Mouse (Mus musculus) limb, embryonic 15.5 days (tissue): ENCODE data around the gene Gm11032. TPM values are rescaled to one million over a fixed set of nuclear protein-coding genes. Genes with fewer than 3 reads are reported as not detected.
A peak's percentile ranks its signal among the peaks of the same experiment; 100 is the strongest.
"Not testable (repeated sequence)": the region's sequence is repeated elsewhere in the genome, so short reads cannot be mapped to it uniquely, and the experiment has no call there.

ENCODE experiments used
- ATAC-seq: fragments of 200-750 bp; cut with Nextera tagmentation; 2 replicates; pipeline ENCODE4 v1.8.0; 2017; ENCODE audit warnings: low read depth, moderate TSS enrichment; ENCODE audit not compliant: insufficient number of reproducible peaks, low FRiP score, low TSS enrichment
- H3K27ac ChIP-seq: fragments of 300-500 bp; sonication (generic); 2 replicates; pipeline ENCODE4 v1.5.1; 2015; ENCODE audit warnings: moderate library complexity, mild to moderate bottlenecking, inconsistent platforms
- H3K27me3 ChIP-seq: fragments of 300-500 bp; sonication (generic); 2 replicates; pipeline ENCODE4 v1.6.1; 2015; ENCODE audit warnings: inconsistent platforms
- H3K36me3 ChIP-seq: fragments of 300-500 bp; sonication (generic); 2 replicates; pipeline ENCODE4 v1.6.1; 2015; ENCODE audit warnings: inconsistent platforms
- H3K4me1 ChIP-seq: fragments of 300-500 bp; sonication (generic); 2 replicates; pipeline ENCODE4 v1.6.1; 2015; ENCODE audit warnings: inconsistent platforms
- H3K4me2 ChIP-seq: fragments of 300-500 bp; sonication (generic); 2 replicates; pipeline ENCODE4 v1.6.1; 2015; ENCODE audit warnings: mild to moderate bottlenecking, inconsistent platforms
- H3K4me3 ChIP-seq: fragments of 300-500 bp; sonication (generic); 2 replicates; pipeline ENCODE4 v1.5.1; 2015; ENCODE audit warnings: mild to moderate bottlenecking, inconsistent platforms
- H3K9ac ChIP-seq: fragments of 300-500 bp; sonication (generic); 2 replicates; pipeline ENCODE4 v1.6.1; 2015; ENCODE audit warnings: inconsistent platforms
- H3K9me3 ChIP-seq: fragments of 300-500 bp; sonication (generic); 2 replicates; pipeline ENCODE4 v1.6.1; 2016; ENCODE audit warnings: inconsistent platforms
- WGBS: fragments of 180-500 bp; shearing (Covaris S2); methylation state at CpG from one replicate; pipeline ENCODE4 v1.1.7; 2015; 5-methylcytosine and 5-hydroxymethylcytosine counted together
- polyA plus RNA-seq: library from polyadenylated mRNA; unstranded; fragments of >200 nt; fragmentation: Nextera tagmentation; extraction: Ambion mirVana; gene quantifications from 2 replicates; pipeline ENCODE4 v1.2.1, GENCODE M21; 2015

Gm11032 gene
- not detected in 2 replicates for polyA plus RNA-seq

DNA sequence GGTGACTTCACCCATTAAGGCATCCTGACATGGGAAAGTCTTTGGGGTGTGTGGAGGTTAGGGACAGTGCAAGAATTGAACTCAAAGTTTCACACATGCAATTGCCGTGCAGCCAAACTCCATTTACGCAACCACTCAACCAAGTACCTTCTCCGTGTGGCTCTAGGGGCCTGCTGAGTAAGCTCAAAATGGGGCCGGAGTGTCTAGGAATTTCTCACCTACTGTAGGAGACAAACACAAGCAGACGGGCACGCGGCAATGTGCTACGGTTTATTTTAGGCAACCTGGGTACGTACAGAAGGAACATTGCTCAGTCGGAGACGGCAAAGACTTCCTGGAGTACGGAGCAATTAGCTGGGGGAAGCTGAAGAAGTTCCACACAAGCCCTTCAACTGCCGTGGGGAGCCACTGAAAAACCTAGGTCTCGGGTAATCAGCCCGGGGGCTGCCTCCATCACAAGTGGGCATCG lies at the start of gene Gm11032:
Gm11032 (plus strand) TSS at position 51 of the 469 bp plus-strand sequence.
- H3K36me3 ChIP-seq, result no peaks in the 10 kb centered on the region
- H3K4me3 ChIP-seq, result no peak within 1 kb of the TSS
- no peak within 1 kb of the TSS for H3K4me2 ChIP-seq
- no peak for ATAC-seq
- H3K9ac ChIP-seq, result no peak within 1 kb of the TSS
- H3K9me3 ChIP-seq, result no peaks in the 10 kb centered on the region
- H3K4me1 ChIP-seq, result no peaks in the 10 kb centered on the region
- no peaks in the 10 kb centered on the region for H3K27me3 ChIP-seq
- no peak within 1 kb of the TSS for H3K27ac ChIP-seq
- WGBS, result 71% methylated on average over 16 of the region's 16 CpGs

DNA sequence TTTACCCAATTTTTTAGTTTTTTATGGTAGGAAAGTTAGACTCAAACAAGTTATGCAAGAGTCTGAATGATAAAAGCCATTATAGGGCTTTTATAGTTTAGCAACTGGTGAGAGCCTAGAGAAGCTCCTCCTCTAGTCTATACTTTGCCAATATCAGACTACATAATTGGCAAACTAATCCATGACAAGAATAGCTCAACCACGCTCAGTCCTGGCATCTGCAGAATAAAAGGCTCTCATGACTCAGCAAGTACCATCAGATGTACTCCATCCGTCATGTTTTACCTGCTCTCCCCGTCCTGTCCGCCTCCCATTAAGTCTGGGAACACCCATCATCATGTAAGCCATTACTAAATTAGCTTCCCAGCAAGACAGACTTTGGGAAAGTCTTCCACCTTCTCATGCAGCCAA lies 48.4 kb upstream of the Gm11032 start:
- no peak overlapping the region for H3K4me3 ChIP-seq
- 64% methylated on average over 4 of the region's 4 CpGs for WGBS
- H3K9me3 ChIP-seq, result no peaks in the 10 kb centered on the region
- H3K4me2 ChIP-seq, result no peak overlapping the region
- H3K4me1 ChIP-seq, result peaks cover 9% of the 10 kb centered on the region
- no peak overlapping the region for H3K9ac ChIP-seq
- no peaks in the 10 kb centered on the region for H3K36me3 ChIP-seq
- no peaks in the 10 kb centered on the region for H3K27me3 ChIP-seq
- ATAC-seq, result no peak
- peak overlapping the region; percentile 54; the same call in 1 of the 2 replicates for H3K27ac ChIP-seq

DNA sequence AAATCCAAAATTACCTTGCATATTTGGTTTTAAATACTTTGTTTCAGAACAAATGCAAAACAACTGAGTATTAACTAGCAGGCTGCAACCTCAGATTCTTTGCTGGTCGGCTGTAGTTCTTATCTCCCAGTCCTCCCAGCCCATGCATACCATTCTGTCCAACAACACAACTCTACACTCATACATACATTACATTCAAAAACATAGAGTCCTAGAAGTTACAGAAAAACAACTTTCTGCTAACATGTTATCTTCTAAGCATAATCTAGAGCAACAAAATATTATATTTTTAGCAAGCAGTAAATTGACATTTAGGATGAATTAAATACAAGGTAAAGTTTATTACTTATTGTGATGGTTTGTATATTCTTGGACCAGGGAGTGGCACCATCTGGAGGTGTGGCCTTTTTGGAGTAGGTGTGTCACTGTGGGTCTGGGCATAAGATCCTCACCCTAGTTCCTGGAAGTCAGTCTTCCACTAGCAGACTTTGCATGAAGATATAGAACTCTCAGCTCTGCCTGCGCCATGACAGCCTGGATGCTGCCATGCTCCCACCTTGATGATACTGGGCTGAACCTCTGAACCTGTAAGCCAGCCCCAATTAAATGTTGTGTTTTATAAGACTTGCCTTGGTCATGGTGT lies 43.7 kb upstream of the Gm11032 start:
- H3K4me1 ChIP-seq, H3K4me2 ChIP-seq, H3K4me3 ChIP-seq, ATAC-seq, H3K9me3 ChIP-seq, H3K9ac ChIP-seq, H3K27me3 ChIP-seq, H3K36me3 ChIP-seq, H3K27ac ChIP-seq: not testable (repeated sequence)
- 82% methylated on average over 2 of the region's 2 CpGs for WGBS

DNA sequence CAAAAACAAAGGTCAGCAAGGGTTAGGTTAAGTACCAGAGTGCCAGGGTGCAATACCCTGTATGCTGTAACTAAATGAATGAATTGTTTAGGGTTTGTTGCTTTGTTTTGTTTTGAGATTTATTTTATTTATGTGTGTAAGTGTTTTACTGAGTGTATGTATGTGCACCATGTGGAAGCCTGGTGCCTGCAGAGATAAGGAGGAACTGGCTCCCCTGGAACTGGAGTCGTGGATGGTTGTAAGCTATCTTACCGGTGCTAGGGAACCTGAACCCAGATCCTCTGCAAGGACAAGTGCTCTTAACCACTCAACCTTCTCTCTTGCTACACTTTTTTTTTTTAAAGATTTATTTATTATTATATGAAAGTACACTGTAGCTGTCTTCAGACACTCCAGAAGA lies 42.8 kb upstream of the Gm11032 start:
- 93% methylated on average over 2 of the region's 2 CpGs for WGBS
- Histone ChIP-seq H3K9me3 (no peaks in the 10 kb centered on the region), H3K4me2 (no peak overlapping the region), H3K4me3 (no peak overlapping the region), H3K27ac (no peak overlapping the region), H3K27me3 (no peaks in the 10 kb centered on the region), H3K9ac (no peak overlapping the region), H3K36me3 (no peaks in the 10 kb centered on the region), H3K4me1 (peaks cover 9% of the 10 kb centered on the region)
- no peak for ATAC-seq

DNA sequence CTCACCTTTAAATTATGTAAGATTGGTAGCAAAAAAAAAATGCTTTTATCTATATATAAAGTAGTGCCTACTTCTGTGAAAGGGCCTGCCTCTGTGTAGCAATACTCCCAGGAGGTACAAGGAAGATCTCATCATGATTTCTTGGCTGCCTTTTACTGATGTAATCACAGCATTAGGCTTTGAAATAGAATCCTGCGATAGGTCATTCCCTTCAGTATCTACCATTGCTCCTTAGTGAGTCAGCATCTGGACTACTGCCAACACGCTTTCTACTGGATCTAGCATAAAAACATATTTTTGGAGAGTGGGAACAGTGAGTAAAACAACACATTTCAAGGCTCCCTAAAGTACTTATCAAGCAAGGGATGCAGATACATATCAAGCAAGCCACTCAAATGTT lies 41.2 kb upstream of the Gm11032 start:
- 62% methylated on average over 2 of the region's 2 CpGs for WGBS
- no peak overlapping the region for H3K4me2 ChIP-seq
- no peak for ATAC-seq
- no peak overlapping the region for H3K4me3 ChIP-seq
- H3K9me3 ChIP-seq, result no peaks in the 10 kb centered on the region
- H3K27ac ChIP-seq, result no peak overlapping the region
- H3K36me3 ChIP-seq, result no peaks in the 10 kb centered on the region
- no peak overlapping the region for H3K9ac ChIP-seq
- H3K4me1 ChIP-seq, result peaks cover 9% of the 10 kb centered on the region
- H3K27me3 ChIP-seq, result no peaks in the 10 kb centered on the region

DNA sequence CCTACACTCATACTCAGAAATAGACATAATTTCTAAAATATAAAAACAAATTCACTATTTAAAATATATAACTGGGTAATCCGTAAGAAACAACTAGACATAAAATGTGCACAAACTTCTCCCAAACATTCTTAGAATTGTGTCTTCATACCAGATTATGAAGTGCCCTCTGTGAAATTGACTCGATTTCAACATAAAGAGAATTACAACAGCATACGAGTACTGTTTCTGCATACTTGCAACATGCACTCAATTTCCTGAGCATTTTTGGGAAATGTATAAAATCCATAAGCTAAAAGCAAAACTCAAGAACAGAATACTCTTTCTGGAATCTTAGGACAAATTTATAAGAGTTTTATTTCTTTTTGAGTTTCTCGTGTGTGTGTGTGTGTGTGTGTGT lies 28.1 kb upstream of the Gm11032 start:
- no peak overlapping the region for H3K4me3 ChIP-seq
- no peaks in the 10 kb centered on the region for H3K9me3 ChIP-seq
- H3K27me3 ChIP-seq, result no peaks in the 10 kb centered on the region
- peaks cover 5% of the 10 kb centered on the region; the same call in 1 of the 2 replicates for H3K36me3 ChIP-seq
- peaks cover 5% of the 10 kb centered on the region for H3K4me1 ChIP-seq
- WGBS, result 76% methylated on average over 4 of the region's 4 CpGs
- ATAC-seq, result no peak
- H3K4me2 ChIP-seq, result no peak overlapping the region
- no peak overlapping the region for H3K27ac ChIP-seq
- no peak overlapping the region for H3K9ac ChIP-seq

DNA sequence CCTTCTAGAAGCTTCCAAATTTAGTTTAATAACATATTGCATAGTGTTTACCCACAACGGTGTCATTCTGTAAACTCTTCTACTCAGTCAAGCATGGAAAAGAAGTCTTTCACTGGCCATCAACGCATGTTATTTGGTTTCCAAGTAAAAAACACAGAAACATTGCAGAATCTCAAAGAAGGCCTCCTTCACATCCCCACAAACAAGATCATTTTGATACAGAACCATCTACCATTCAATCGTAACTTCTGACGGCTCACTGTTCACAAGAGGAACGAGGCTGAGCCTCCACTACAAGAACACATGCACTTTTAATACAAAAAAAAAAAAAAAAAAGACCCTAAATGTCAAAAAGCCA lies 26.4 kb upstream of the Gm11032 start:
- 26% methylated on average over 5 of the region's 5 CpGs for WGBS
- Histone ChIP-seq H3K36me3 (peaks cover 5% of the 10 kb centered on the region; the same call in 1 of the 2 replicates), H3K4me1 (peaks cover 5% of the 10 kb centered on the region), H3K27ac (no peak overlapping the region; the same call in 1 of the 2 replicates), H3K9ac (no peak overlapping the region), H3K4me2 (peak overlapping the region; percentile 45), H3K27me3 (no peaks in the 10 kb centered on the region), H3K9me3 (no peaks in the 10 kb centered on the region), H3K4me3 (peak overlapping the region; percentile 81)
- no peak for ATAC-seq

DNA sequence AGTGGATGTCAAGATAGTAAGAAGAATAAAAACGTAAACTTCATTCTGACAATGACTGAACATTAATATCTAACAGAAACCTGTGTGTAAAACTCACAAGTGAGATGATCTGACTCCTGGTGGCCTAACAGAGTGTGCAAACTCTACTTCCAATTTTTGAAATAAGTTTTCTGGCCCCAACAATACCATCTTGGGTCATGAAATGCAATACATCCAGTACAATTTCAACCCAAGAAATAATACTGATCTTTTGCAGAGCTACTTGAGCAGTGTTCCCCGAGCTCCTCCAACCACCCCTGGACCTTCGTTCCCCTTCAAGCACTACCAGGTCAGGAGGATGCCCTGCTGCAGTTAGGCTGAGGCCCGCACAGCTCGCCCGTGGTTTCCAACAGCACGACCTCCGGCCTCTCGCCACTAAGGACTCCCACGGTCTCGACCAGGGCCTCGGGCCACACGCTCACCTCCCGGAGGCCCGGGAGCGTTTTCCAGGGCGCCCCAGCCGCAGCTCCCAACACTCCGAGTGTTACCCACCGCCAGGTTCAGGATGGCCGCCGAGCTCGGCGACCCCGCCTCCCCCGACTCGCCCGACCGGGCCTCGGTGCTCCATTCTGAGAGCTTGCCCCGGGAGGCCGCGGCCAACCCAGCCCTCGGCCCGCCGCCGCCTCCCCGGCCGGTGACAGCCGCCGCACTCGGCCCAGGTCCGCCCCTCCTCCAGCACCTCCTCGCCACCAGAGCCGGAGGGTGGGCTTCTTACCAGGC lies 25.8 kb upstream of the Gm11032 start:
- under 1% methylated on average over 42 of the region's 45 CpGs for WGBS
- no peaks in the 10 kb centered on the region for H3K27me3 ChIP-seq
- ATAC-seq, result peak; percentile 79

DNA sequence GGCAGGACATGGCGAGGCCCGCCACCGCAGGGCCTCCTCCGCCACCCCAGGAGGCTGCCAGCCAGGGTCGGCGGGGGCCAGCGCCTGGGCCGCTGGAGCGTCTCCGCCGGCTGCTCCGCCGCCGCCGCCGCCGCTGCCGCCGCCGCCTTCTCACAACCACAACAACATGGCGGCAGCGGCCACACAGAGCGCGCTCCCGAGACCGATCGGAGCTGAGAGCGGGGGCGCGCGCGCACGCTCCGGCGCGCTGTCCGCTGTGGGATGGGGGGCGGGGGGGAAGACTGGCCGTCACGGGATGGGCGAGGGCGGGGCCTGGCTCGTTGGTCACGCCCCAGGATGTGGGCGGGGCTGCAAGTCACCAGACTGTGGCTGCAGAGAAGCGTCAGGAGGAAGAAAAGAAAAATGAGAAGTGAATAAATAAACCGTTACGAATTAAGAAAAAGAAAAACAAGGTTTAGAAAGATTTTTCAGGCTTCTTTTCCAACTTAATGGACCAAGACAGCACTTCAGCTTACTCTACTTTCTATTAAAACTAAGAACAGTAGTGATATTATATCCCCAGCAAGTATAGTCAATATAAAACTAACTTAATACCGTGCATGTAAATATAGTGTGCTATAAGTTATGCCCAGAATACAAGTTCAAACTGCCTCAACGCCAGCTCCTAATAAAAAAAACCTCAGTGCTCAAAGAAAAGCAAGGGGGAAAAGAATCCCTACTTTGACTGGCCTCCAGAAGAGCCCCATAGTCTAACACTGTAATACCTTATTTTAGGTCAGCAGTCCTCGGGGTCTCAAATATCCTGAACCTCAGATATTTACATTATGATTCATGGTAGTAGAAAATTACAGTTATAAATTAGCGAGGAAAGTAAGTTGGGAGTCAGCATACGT lies 25.0 kb upstream of the Gm11032 start, which contains the start of gene Mtmr3:
Mtmr3 (minus strand) TSS at position 256 of the 893 bp plus-strand sequence.
- Histone ChIP-seq H3K27me3 (no peaks in the 10 kb centered on the region), H3K4me1 (peaks cover 5% of the 10 kb centered on the region), H3K9me3 (no peaks in the 10 kb centered on the region), H3K9ac (peak within 1 kb of the TSS; percentile 95), H3K36me3 (no peaks in the 10 kb centered on the region), H3K4me2 (peak within 1 kb of the TSS; percentile 45), H3K4me3 (peak within 1 kb of the TSS; percentile 81), H3K27ac (peak within 1 kb of the TSS; percentile 97)
- 3% methylated on average over 52 of the region's 53 CpGs for WGBS
- peak; percentile 90 for ATAC-seq

More for the DNA sequence above, 25.8 kb upstream of the Gm11032 start:
- Histone ChIP-seq H3K9me3 (no peaks in the 10 kb centered on the region), H3K4me1 (peaks cover 5% of the 10 kb centered on the region), H3K36me3 (0 out of 2 replicates have a peak, but pooled peaks cover 2% of the 10 kb centered on the region), H3K4me2 (peak overlapping the region; percentile 45), H3K4me3 (peak overlapping the region; percentile 81), H3K9ac (peak overlapping the region; percentile 95), H3K27ac (peak overlapping the region; percentile 97)

DNA sequence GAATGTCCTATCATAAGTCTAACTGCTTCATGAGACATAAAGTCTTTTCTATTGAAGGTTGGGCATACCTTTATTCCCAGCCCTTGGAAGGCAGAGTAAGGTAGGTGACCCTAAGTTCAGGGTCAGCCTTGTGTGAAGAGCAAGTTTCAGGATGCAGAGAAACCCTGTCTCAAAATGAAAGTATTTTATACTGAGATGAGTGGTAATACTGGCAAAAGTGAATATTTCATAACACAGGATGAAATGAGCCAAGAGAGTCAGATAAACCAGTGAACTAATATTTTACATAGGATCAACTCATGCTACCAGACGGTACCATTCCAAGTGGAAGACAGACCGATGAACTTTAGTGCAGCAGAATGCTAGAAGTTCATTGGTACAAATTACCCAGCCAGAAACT lies 21.5 kb upstream of the Gm11032 start:
- no peaks in the 10 kb centered on the region for H3K36me3 ChIP-seq
- no peak for ATAC-seq
- no peaks in the 10 kb centered on the region for H3K9me3 ChIP-seq
- no peaks in the 10 kb centered on the region for H3K27me3 ChIP-seq
- 87% methylated on average over 2 of the region's 2 CpGs for WGBS
- H3K9ac ChIP-seq, result no peak overlapping the region
- H3K4me3 ChIP-seq, result no peak overlapping the region
- no peak overlapping the region for H3K4me2 ChIP-seq
- peaks cover 11% of the 10 kb centered on the region for H3K4me1 ChIP-seq
- no peak overlapping the region for H3K27ac ChIP-seq

DNA sequence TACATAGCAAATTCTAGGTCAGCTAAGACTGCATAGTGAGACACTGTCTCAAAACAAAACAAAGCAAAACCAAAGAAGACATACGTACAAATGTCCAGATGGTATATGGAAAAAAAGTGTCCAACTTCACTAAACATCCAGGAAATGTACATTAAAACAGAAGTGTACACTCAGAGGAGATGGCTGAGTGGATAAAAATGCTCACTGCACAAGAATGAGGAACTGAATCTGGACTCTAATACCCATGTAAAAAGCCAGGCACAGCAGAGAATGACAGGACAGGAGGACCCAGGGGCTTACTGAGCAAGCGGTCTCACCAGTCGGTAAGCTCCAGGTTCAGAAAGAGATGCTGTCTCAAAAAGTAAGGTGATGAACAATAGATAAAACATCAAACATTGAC lies 20.0 kb upstream of the Gm11032 start:
- Histone ChIP-seq H3K9ac (no peak overlapping the region), H3K4me2 (no peak overlapping the region), H3K27me3 (no peaks in the 10 kb centered on the region), H3K4me3 (no peak overlapping the region), H3K9me3 (no peaks in the 10 kb centered on the region), H3K27ac (no peak overlapping the region), H3K36me3 (no peaks in the 10 kb centered on the region), H3K4me1 (peaks cover 11% of the 10 kb centered on the region)
- 86% methylated on average over 3 of the region's 3 CpGs for WGBS
- no peak for ATAC-seq
